Mouse (Mus musculus) myocyte (in vitro differentiated cells): Measurements from ENCODE around the gene Mc1r.

Experiments
- MYOG ChIP-seq, 3 experiments: IDR thresholded peaks; one replicate each; pipeline ENCODE4 v1.6.1; 2011; ENCODE audit warnings: control low read depth in 2 of 3, low read depth in 2 of 3, mild to moderate bottlenecking in 2 of 3; ENCODE audit not compliant: insufficient read length in 2 of 3, control insufficient read depth in 1 of 3, insufficient read depth in 1 of 3
- POLR2A ChIP-seq: IDR thresholded peaks from one replicate; pipeline ENCODE4 v1.6.1; 2011; ENCODE audit warnings: low read depth, mild to moderate bottlenecking, control low read depth, moderate library complexity; ENCODE audit not compliant: insufficient read length

- TF ChIP-seq POLR2A (no peak), MYOG (IDR thresholded peaks at IDR 0.05; ENCODE audit: control insufficient read depth in 1 of 3, insufficient read depth in 1 of 3, insufficient read length in 2 of 3, low read depth in 2 of 3) (no peak)
Measured at GRCm38 (mm10) chr8:123402730-123403326, 4.1 kb upstream of the Mc1r start.
